Mouse (Mus musculus) heart, adult 2 months (tissue): ENCODE measurements around the gene Ap4b1.

Experiments
- CTCF ChIP-seq: fragments of 200-600 bp; IDR thresholded peaks from 2 replicates; pipeline ENCODE4 v1.8.1; 2022; ENCODE audit warnings: antibody characterized with exemption, mild to moderate bottlenecking, moderate library complexity
- EP300 ChIP-seq: fragments of 200-500 bp; IDR thresholded peaks from 2 replicates; pipeline ENCODE4 v1.6.1; 2011; ENCODE audit warnings: low read depth, low read length, control low read depth; ENCODE audit not compliant: insufficient read depth
- POLR2A ChIP-seq: fragments of 200-500 bp; IDR thresholded peaks from 2 replicates; pipeline ENCODE4 v1.6.1; 2011; ENCODE audit warnings: mild to moderate bottlenecking, low read depth, low read length, control low read depth; ENCODE audit not compliant: insufficient read depth

DNA sequence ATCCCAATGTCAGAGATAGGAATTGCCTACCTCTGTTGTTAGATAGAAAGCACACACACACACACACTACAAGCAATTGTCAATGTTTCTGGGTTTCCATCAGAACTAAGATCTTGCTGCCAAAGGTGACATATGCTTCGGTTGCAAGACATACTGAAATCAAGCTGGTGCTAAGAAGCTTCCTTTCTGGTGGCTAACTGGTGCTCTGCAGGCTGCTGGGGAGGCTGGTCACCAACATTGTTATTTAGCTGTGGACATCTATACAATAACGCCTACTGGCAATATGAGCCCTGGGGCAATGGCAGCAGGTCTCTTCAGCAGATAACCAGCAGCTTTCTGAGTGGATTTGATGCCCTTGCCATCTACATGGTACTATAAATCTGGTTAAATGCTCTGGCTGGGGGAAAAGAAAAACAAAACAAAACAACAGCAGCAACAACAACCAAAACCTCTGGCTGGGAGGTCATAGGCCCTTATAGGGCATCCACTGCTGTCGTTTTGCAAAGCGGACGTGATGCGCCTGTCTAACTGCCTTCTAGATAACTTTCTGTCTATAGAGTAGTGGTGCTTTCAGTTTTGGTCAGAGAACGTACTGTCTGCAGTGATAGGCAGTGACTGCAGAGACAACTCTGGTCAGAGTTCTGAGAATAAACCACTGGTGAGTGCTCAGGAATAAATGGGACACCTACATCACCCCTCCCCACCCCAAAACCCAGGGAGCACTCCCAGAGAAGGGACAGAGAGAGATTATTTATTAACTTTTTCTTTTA is 47.9 kb downstream of the Ap4b1 start:
- TF ChIP-seq CTCF (no peak), POLR2A (no peak), EP300 (no peak)
